Mouse (Mus musculus) intestine, postnatal 0 days (tissue): ENCODE results near the gene Ifng. TPM values are rescaled to one million over a fixed set of nuclear protein-coding genes. Genes with fewer than 3 reads are reported as not detected.

Experiments
- ATAC-seq: fragments of 200-750 bp; cut with Nextera tagmentation; 2 replicates; pipeline ENCODE4 v1.8.0; 2017; ENCODE audit warnings: mild to moderate bottlenecking, moderate TSS enrichment, moderate library complexity
- H3K27ac ChIP-seq: fragments of 300-500 bp; sonication (generic); 2 replicates; pipeline ENCODE4 v1.5.1; 2014; ENCODE audit warnings: mild to moderate bottlenecking, low read depth, low read length, moderate library complexity
- H3K27me3 ChIP-seq: fragments of 300-500 bp; sonication (generic); replicated peaks from 2 replicates; pipeline ENCODE4 v1.6.1; 2014; ENCODE audit warnings: low read length, mixed read lengths; ENCODE audit not compliant: control insufficient read depth, insufficient read depth
- H3K36me3 ChIP-seq: fragments of 300-500 bp; sonication (generic); 2 replicates; pipeline ENCODE4 v1.6.1; 2014; ENCODE audit warnings: mild to moderate bottlenecking, moderate library complexity; ENCODE audit not compliant: control insufficient read depth, insufficient read depth
- H3K4me1 ChIP-seq: fragments of 300-500 bp; sonication (generic); replicated peaks from 2 replicates; pipeline ENCODE4 v1.6.1; 2014; ENCODE audit warnings: antibody characterized with exemption, low read length, mixed read lengths; ENCODE audit not compliant: control insufficient read depth, insufficient read depth
- H3K4me2 ChIP-seq: fragments of 300-500 bp; sonication (generic); replicated peaks from 2 replicates; pipeline ENCODE4 v1.6.1; 2014; ENCODE audit warnings: low read depth, mild to moderate bottlenecking, moderate library complexity
- H3K4me3 ChIP-seq: fragments of 300-500 bp; sonication (generic); 2 replicates; pipeline ENCODE4 v1.5.1; 2014; ENCODE audit warnings: low read depth, low read length
- H3K9ac ChIP-seq: fragments of 300-500 bp; sonication (generic); 2 replicates; pipeline ENCODE4 v1.6.1; 2014; ENCODE audit warnings: mild to moderate bottlenecking, low read depth, low read length
- H3K9me3 ChIP-seq: fragments of 300-500 bp; sonication (generic); 2 replicates; pipeline ENCODE4 v1.6.1; 2016; ENCODE audit warnings: mixed run types; ENCODE audit not compliant: control insufficient read depth
- CTCF ChIP-seq: sonication (generic); IDR thresholded peaks from 2 replicates; pipeline ENCODE4 v1.5.1; 2016; ENCODE audit warnings: low read depth, mild to moderate bottlenecking, control low read depth, antibody characterized with exemption, moderate library complexity
- WGBS: fragments of 180-500 bp; shearing (Covaris S2); extraction: QIAGEN DNeasy Blood & Tissue Kit; methylation state at CpG from one replicate; pipeline ENCODE4 v1.1.7; 2014; 5-methylcytosine and 5-hydroxymethylcytosine counted together
- polyA plus RNA-seq: library from polyadenylated mRNA; unstranded; fragments of >200 nt; fragmentation: Nextera tagmentation; extraction: Ambion mirVana; gene quantifications from 2 replicates; pipeline ENCODE4 v1.2.1, GENCODE M21; 2015

The Ifng gene
- polyA plus RNA-seq: not detected in 2 replicates

GRCm38 (mm10) chr10:118440742-118441240, at the start of gene Ifng:
TSS of gene Ifng (plus strand) at chr10:118441046.
- 92% methylated on average over 11 of the region's 11 CpGs for WGBS
- H3K4me2 ChIP-seq: no peak within 1 kb of the TSS
- no peak for TF ChIP-seq CTCF
- no peaks in the 10 kb centered on the region for H3K9me3 ChIP-seq
- no peak for ATAC-seq
- H3K9ac ChIP-seq: no peak within 1 kb of the TSS
- H3K27ac ChIP-seq: no peak within 1 kb of the TSS
- no peaks in the 10 kb centered on the region for H3K27me3 ChIP-seq
- no peaks in the 10 kb centered on the region for H3K36me3 ChIP-seq
- H3K4me3 ChIP-seq: no peak within 1 kb of the TSS
- H3K4me1 ChIP-seq: no peaks in the 10 kb centered on the region

GRCm38 (mm10) chr10:118399917-118400316, 40.9 kb upstream of the Ifng start:
- Histone ChIP-seq H3K36me3 (no peaks in the 10 kb centered on the region), H3K9ac (no peak overlapping the region), H3K27me3 (no peaks in the 10 kb centered on the region), H3K4me2 (no peak overlapping the region), H3K4me1 (no peaks in the 10 kb centered on the region), H3K27ac (no peak overlapping the region), H3K4me3 (no peak overlapping the region), H3K9me3 (no peaks in the 10 kb centered on the region)
- ATAC-seq: no peak
- WGBS: 88% methylated on average over 16 of the region's 16 CpGs
- TF ChIP-seq CTCF: no peak

- ATAC-seq: no peak
- 76% methylated on average over 5 of the region's 5 CpGs for WGBS
Measured at GRCm38 (mm10) chr10:118406463-118407221, 34.2 kb upstream of the Ifng start.

GRCm38 (mm10) chr10:118411377-118411776, 29.5 kb upstream of the Ifng start:
- Histone ChIP-seq H3K4me2 (no peak overlapping the region), H3K9ac (no peak overlapping the region), H3K27me3 (no peaks in the 10 kb centered on the region), H3K27ac (no peak overlapping the region), H3K4me1 (no peaks in the 10 kb centered on the region), H3K4me3 (no peak overlapping the region), H3K9me3 (no peaks in the 10 kb centered on the region), H3K36me3 (no peaks in the 10 kb centered on the region)
- ATAC-seq: no peak
- peak; percentile 57 for TF ChIP-seq CTCF

More at GRCm38 (mm10) chr10:118406463-118407221, 34.2 kb upstream of the Ifng start:
- Histone ChIP-seq H3K36me3 (no peaks in the 10 kb centered on the region), H3K4me3 (no peak overlapping the region), H3K4me2 (no peak overlapping the region), H3K9ac (no peak overlapping the region), H3K4me1 (no peaks in the 10 kb centered on the region), H3K9me3 (no peaks in the 10 kb centered on the region), H3K27ac (no peak overlapping the region), H3K27me3 (no peaks in the 10 kb centered on the region)
- TF ChIP-seq CTCF: no peak

GRCm38 (mm10) chr10:118412774-118413173, 28.1 kb upstream of the Ifng start:
- no peak for TF ChIP-seq CTCF
- Histone ChIP-seq H3K4me2 (no peak overlapping the region), H3K27me3 (no peaks in the 10 kb centered on the region), H3K36me3 (no peaks in the 10 kb centered on the region), H3K4me3 (no peak overlapping the region), H3K9ac (no peak overlapping the region), H3K27ac (no peak overlapping the region), H3K4me1 (no peaks in the 10 kb centered on the region), H3K9me3 (no peaks in the 10 kb centered on the region)
- no peak for ATAC-seq
- WGBS: 77% methylated on average over 5 of the region's 5 CpGs

GRCm38 (mm10) chr10:118419000-118419425, 21.8 kb upstream of the Ifng start:
- WGBS: 52% methylated on average over 7 of the region's 7 CpGs
- no peaks in the 10 kb centered on the region for H3K27me3 ChIP-seq
- H3K9ac ChIP-seq: no peak overlapping the region
- TF ChIP-seq CTCF: no peak
- no peaks in the 10 kb centered on the region for H3K36me3 ChIP-seq
- H3K27ac ChIP-seq: no peak overlapping the region
- no peaks in the 10 kb centered on the region for H3K9me3 ChIP-seq
- H3K4me3 ChIP-seq: no peak overlapping the region
- no peaks in the 10 kb centered on the region for H3K4me1 ChIP-seq
- no peak overlapping the region for H3K4me2 ChIP-seq
- ATAC-seq: no peak; the same call in 1 of the 2 replicates
